Mouse (Mus musculus): ENCODE measurements around the gene Fcgr4. TPM values are rescaled to one million over a fixed set of nuclear protein-coding genes. Genes with fewer than 3 reads are reported as not detected.

Gene Fcgr4
- polyA plus RNA-seq, 1 experiment from 2014 or later, result 0.22 TPM

GRCm38 (mm10) chr1:171043594-171044153 is 25.0 kb downstream of the Fcgr4 start:
- Histone ChIP-seq H3K4me3 (replicated peaks; ENCODE audit: low read length) (peak overlapping the region; percentile 80), H3K9ac (replicated peaks; ENCODE audit: low read depth, low read length) (peak overlapping the region; percentile 66), H3K9me3 (ENCODE audit: control insufficient read depth, low read length) (no peaks in the 10 kb centered on the region), H3K36me3 (ENCODE audit: control insufficient read depth, insufficient read depth) (no peaks in the 10 kb centered on the region), H3K4me1 (replicated peaks; ENCODE audit: control insufficient read depth, insufficient read depth, low read length) (no peaks in the 10 kb centered on the region), H3K4me2 (ENCODE audit: low read length) (peak overlapping the region; percentile 53), H3K27me3 (replicated peaks; ENCODE audit: control insufficient read depth, insufficient read depth, low read length) (no peaks in the 10 kb centered on the region), H3K27ac (ENCODE audit: low read length) (peak overlapping the region; percentile 89)
- WGBS, result 66% methylated on average over 3 of the region's 3 CpGs
- no peak for ATAC-seq

GRCm38 (mm10) chr1:171044365-171045078 is 25.8 kb downstream of the Fcgr4 start:
- Histone ChIP-seq H3K9me3 (ENCODE audit: control insufficient read depth, low read length) (no peaks in the 10 kb centered on the region), H3K36me3 (ENCODE audit: control insufficient read depth, insufficient read depth) (no peaks in the 10 kb centered on the region), H3K4me3 (replicated peaks; ENCODE audit: low read length) (peak overlapping the region; percentile 80), H3K4me1 (replicated peaks; ENCODE audit: control insufficient read depth, insufficient read depth, low read length) (no peaks in the 10 kb centered on the region), H3K9ac (replicated peaks; ENCODE audit: low read depth, low read length) (peak overlapping the region; percentile 66), H3K4me2 (ENCODE audit: low read length) (peak overlapping the region; percentile 58), H3K27me3 (replicated peaks; ENCODE audit: control insufficient read depth, insufficient read depth, low read length) (no peaks in the 10 kb centered on the region), H3K27ac (ENCODE audit: low read length) (peak overlapping the region; percentile 89)
- ATAC-seq, result peak; percentile 95
- under 1% methylated on average over 33 of the region's 33 CpGs for WGBS

GRCm38 (mm10) chr1:171045079-171045465 is 26.4 kb downstream of the Fcgr4 start:
- WGBS, result 5% methylated on average over 14 of the region's 14 CpGs
- Histone ChIP-seq H3K27me3 (replicated peaks; ENCODE audit: control insufficient read depth, insufficient read depth, low read length) (no peaks in the 10 kb centered on the region), H3K4me2 (ENCODE audit: low read length) (peak overlapping the region; percentile 58), H3K36me3 (ENCODE audit: control insufficient read depth, insufficient read depth) (no peaks in the 10 kb centered on the region), H3K4me1 (replicated peaks; ENCODE audit: control insufficient read depth, insufficient read depth, low read length) (no peaks in the 10 kb centered on the region), H3K4me3 (replicated peaks; ENCODE audit: low read length) (peak overlapping the region; percentile 80), H3K9ac (replicated peaks; ENCODE audit: low read depth, low read length) (peak overlapping the region; percentile 44), H3K27ac (ENCODE audit: low read length) (no peak overlapping the region), H3K9me3 (ENCODE audit: control insufficient read depth, low read length) (no peaks in the 10 kb centered on the region)
- ATAC-seq, result peak; percentile 37

- H3K4me2 ChIP-seq (ENCODE audit: low read length), result no peak overlapping the region
- no peak overlapping the region for H3K27ac ChIP-seq (ENCODE audit: low read length)
- WGBS, result 84% methylated on average over 3 of the region's 3 CpGs
- H3K36me3 ChIP-seq (ENCODE audit: control insufficient read depth, insufficient read depth), result no peaks in the 10 kb centered on the region
- no peak for ATAC-seq
- H3K27me3 ChIP-seq (replicated peaks; ENCODE audit: control insufficient read depth, insufficient read depth, low read length), result no peaks in the 10 kb centered on the region
- H3K9ac ChIP-seq (replicated peaks; ENCODE audit: low read depth, low read length), result no peak overlapping the region
- H3K4me3 ChIP-seq (replicated peaks; ENCODE audit: low read length), result no peak overlapping the region
- H3K9me3 ChIP-seq (ENCODE audit: control insufficient read depth, low read length), result no peaks in the 10 kb centered on the region
- H3K4me1 ChIP-seq (replicated peaks; ENCODE audit: control insufficient read depth, insufficient read depth, low read length), result no peaks in the 10 kb centered on the region
Measured at GRCm38 (mm10) chr1:171046501-171046900, 27.8 kb downstream of the Fcgr4 start.

GRCm38 (mm10) chr1:171049263-171049662 is 30.5 kb downstream of the Fcgr4 start:
- Histone ChIP-seq H3K4me2 (ENCODE audit: low read length) (no peak overlapping the region), H3K4me1 (replicated peaks; ENCODE audit: control insufficient read depth, insufficient read depth, low read length) (no peaks in the 10 kb centered on the region), H3K27ac (ENCODE audit: low read length) (no peak overlapping the region), H3K36me3 (ENCODE audit: control insufficient read depth, insufficient read depth) (no peaks in the 10 kb centered on the region), H3K27me3 (replicated peaks; ENCODE audit: control insufficient read depth, insufficient read depth, low read length) (no peaks in the 10 kb centered on the region), H3K9ac (replicated peaks; ENCODE audit: low read depth, low read length) (no peak overlapping the region), H3K9me3 (ENCODE audit: control insufficient read depth, low read length) (no peaks in the 10 kb centered on the region), H3K4me3 (replicated peaks; ENCODE audit: low read length) (no peak overlapping the region; the same call in 1 of the 2 replicates)
- WGBS, result 44% methylated on average over 10 of the region's 10 CpGs
- ATAC-seq, result no peak

- no peak for ATAC-seq
- 86% methylated on average over 7 of the region's 7 CpGs for WGBS
Measured at GRCm38 (mm10) chr1:171050774-171051173, 32.1 kb downstream of the Fcgr4 start.

GRCm38 (mm10) chr1:171053305-171053704 is 34.6 kb downstream of the Fcgr4 start:
- Histone ChIP-seq H3K27ac (ENCODE audit: low read length) (no peak overlapping the region), H3K4me2 (ENCODE audit: low read length) (no peak overlapping the region), H3K4me1 (replicated peaks; ENCODE audit: control insufficient read depth, insufficient read depth, low read length) (no peaks in the 10 kb centered on the region), H3K4me3 (replicated peaks; ENCODE audit: low read length) (no peak overlapping the region), H3K9me3 (ENCODE audit: control insufficient read depth, low read length) (no peaks in the 10 kb centered on the region), H3K36me3 (ENCODE audit: control insufficient read depth, insufficient read depth) (no peaks in the 10 kb centered on the region), H3K9ac (replicated peaks; ENCODE audit: low read depth, low read length) (no peak overlapping the region), H3K27me3 (replicated peaks; ENCODE audit: control insufficient read depth, insufficient read depth, low read length) (no peaks in the 10 kb centered on the region)
- ATAC-seq, result no peak
- 87% methylated on average over 6 of the region's 6 CpGs for whole genome bisulfite sequencing

More at GRCm38 (mm10) chr1:171050774-171051173, 32.1 kb downstream of the Fcgr4 start:
- Histone ChIP-seq H3K27me3 (replicated peaks; ENCODE audit: control insufficient read depth, insufficient read depth, low read length) (no peaks in the 10 kb centered on the region), H3K9me3 (ENCODE audit: control insufficient read depth, low read length) (no peaks in the 10 kb centered on the region), H3K27ac (ENCODE audit: low read length) (no peak overlapping the region), H3K4me1 (replicated peaks; ENCODE audit: control insufficient read depth, insufficient read depth, low read length) (no peaks in the 10 kb centered on the region), H3K36me3 (ENCODE audit: control insufficient read depth, insufficient read depth) (no peaks in the 10 kb centered on the region), H3K4me2 (ENCODE audit: low read length) (no peak overlapping the region), H3K4me3 (replicated peaks; ENCODE audit: low read length) (no peak overlapping the region), H3K9ac (replicated peaks; ENCODE audit: low read depth, low read length) (no peak overlapping the region)

- no peaks in the 10 kb centered on the region for H3K9me3 ChIP-seq (ENCODE audit: control insufficient read depth, low read length)
- 82% methylated on average over 5 of the region's 5 CpGs for WGBS
- H3K36me3 ChIP-seq (ENCODE audit: control insufficient read depth, insufficient read depth), result no peaks in the 10 kb centered on the region
- no peaks in the 10 kb centered on the region for H3K4me1 ChIP-seq (replicated peaks; ENCODE audit: control insufficient read depth, insufficient read depth, low read length)
- H3K27ac ChIP-seq (ENCODE audit: low read length), result no peak overlapping the region
- no peak overlapping the region for H3K4me3 ChIP-seq (replicated peaks; ENCODE audit: low read length)
- H3K27me3 ChIP-seq (replicated peaks; ENCODE audit: control insufficient read depth, insufficient read depth, low read length), result no peaks in the 10 kb centered on the region
- H3K9ac ChIP-seq (replicated peaks; ENCODE audit: low read depth, low read length), result no peak overlapping the region
- no peak for ATAC-seq
- H3K4me2 ChIP-seq (ENCODE audit: low read length), result no peak overlapping the region
Measured at GRCm38 (mm10) chr1:171057253-171057652, 38.5 kb downstream of the Fcgr4 start.

GRCm38 (mm10) chr1:171059203-171059602 is 40.5 kb downstream of the Fcgr4 start:
- no peaks in the 10 kb centered on the region for H3K9me3 ChIP-seq (ENCODE audit: control insufficient read depth, low read length)
- H3K4me2 ChIP-seq (ENCODE audit: low read length), result no peak overlapping the region
- no peak overlapping the region for H3K4me3 ChIP-seq (replicated peaks; ENCODE audit: low read length)
- ATAC-seq, result no peak
- no peaks in the 10 kb centered on the region for H3K36me3 ChIP-seq (ENCODE audit: control insufficient read depth, insufficient read depth)
- no peak overlapping the region for H3K27ac ChIP-seq (ENCODE audit: low read length)
- 91% methylated on average over 2 of the region's 2 CpGs for WGBS
- peaks cover 8% of the 10 kb centered on the region for H3K27me3 ChIP-seq (replicated peaks; ENCODE audit: control insufficient read depth, insufficient read depth, low read length)
- 0 out of 2 replicates have a peak, but pooled peaks cover 2% of the 10 kb centered on the region for H3K4me1 ChIP-seq (replicated peaks; ENCODE audit: control insufficient read depth, insufficient read depth, low read length)
- no peak overlapping the region for H3K9ac ChIP-seq (replicated peaks; ENCODE audit: low read depth, low read length)
